Mouse (Mus musculus): ENCODE measurements around the gene Emp1.

Emp1 gene

GRCm38 (mm10) chr6:135412649-135413048 is 50.3 kb downstream of the Emp1 start:
- no peak for DNase-seq

GRCm38 (mm10) chr6:135417459-135417858 is 55.1 kb downstream of the Emp1 start:
- peak; percentile 65 for DNase-seq

DNA sequence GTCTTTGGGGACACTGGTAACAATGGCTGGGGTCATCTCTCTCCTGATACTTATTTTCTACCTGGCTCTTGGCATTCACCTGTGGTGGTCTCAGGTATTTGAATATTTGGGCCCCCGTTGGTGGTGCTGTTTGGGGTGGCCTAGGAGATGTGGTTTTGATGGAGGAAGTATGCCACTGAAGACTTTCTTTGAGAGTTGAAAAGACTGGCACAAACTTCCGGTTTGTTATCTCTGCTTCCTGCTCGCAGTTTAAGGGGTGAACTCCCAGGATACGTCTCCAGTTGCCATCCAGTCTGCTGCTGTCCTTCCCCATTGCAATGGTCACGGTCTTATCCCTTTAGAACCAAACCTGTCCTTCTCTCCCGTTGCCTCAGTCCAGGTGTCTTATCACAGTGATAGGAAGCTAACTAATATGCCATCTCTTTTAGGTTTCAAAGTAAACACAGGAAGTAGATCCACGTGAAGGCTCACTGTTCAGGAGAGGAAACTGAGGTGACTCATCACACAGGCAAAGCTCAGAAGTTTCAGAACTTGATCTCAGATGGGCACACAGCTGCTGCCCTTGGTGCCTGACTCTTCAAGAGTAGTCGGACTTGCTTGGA is 56.0 kb downstream of the Emp1 start:
- no peak for DNase-seq

DNA sequence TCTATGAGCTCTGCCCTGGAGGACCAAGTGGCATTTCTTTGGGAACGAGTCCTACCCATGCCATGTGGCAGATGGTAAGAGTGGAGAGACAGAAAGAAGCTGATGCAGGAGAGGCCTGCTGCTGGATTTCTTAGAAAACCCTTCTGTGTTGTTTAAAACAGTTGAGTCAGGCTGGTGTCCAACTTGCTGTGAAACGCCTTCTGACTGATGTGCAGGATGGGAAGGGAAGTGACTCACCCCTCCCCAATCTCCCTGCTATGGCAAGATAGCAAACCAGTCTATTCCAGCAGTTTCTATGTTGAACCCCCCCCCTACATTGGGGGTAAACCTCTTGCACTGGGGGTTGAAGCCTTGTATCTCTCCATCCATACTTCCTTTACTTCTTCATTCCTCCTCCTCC is 65.9 kb downstream of the Emp1 start:
- DNase-seq: no peak

- DNase-seq: no peak
Observed at GRCm38 (mm10) chr6:135429268-135429909, 67.0 kb downstream of the Emp1 start.

DNA sequence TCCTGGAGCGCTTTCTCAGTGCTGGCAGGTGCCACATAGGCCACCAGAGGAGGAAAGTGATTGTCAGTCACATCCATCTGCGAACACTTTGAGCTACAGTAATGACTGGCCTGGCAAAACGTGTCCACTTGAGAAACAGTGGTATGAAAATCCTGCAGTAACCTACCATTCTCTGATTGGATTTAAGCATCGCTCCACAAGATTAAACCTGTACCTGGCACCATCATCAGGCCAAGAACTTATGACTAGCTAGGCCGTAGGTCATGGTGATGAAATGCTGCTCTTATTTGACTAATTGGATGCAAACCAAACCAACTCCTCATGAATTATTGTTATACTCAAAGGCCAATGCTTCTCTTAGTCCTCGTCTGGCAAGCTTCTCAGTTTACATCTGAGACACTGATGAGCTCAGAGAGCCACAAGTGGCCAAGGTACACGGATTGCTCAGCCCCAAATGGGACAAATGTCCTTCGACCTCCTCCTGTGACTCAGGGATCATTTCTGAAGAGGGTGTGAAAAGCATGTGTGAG is 68.2 kb downstream of the Emp1 start:
- DNase-seq: no peak
